In the genomic region with DNA sequence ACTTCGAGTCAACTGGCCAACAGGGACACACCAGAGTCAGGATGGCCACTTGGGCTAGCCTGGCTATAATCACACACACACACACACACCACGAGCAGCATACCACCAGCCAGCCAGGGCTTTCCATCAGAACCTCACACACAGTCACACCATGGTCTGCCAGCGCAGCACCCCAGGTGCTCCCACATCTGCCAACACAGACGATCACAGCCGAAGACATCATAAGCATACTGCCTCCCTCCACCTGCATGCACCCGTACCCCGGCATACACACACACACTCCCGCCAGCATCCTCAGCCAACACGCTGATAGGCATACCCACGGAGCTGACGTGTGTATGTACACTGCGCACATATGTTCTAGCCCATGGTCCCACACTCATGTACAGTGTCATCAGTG, we compare ENCODE assay signal across 26 mouse cellular contexts. TPM values are rescaled to one million over a fixed set of nuclear protein-coding genes. Genes with fewer than 3 reads are reported as not detected.
DNase-seq lines count a peak whose midpoint lies in the region; ATAC-seq lines count a peak whose summit lies in the region.
"Had no signal": no experiment of that assay in that cellular context is flagged by ENCODE, and none has a peak within 500 bp of the region (broad histone marks: within the 10 kb centered on the region; RNA-seq: fewer than 3 reads in every experiment).

No protein-coding gene starts in this region.

- 0 out of 2 replicates have a peak overlapping the region, but pooled peaks have one; percentile 24 for H3K9ac ChIP-seq in heart, embryonic 11.5 days (ENCODE audit: low read depth, low read length)
- peak overlapping the region; percentile 26; the same call in 1 of the 2 replicates for H3K9ac ChIP-seq in hindbrain, embryonic 16.5 days (ENCODE audit: low read depth, low read length)
- no peak overlapping the region for H3K9ac ChIP-seq in hindbrain, embryonic 11.5 days (ENCODE audit: low read depth, low read length)
- H3K9ac ChIP-seq in liver, embryonic 13.5 days = peak overlapping the region; percentile 92
- H3K9ac ChIP-seq: embryonic facial prominence, embryonic 13.5 days; intestine, embryonic 15.5 days; limb, embryonic 15.5 days; stomach, embryonic 15.5 days had no signal

- no peak overlapping the region for H3K4me2 ChIP-seq in heart, embryonic 11.5 days
- H3K4me2 ChIP-seq in hindbrain, embryonic 16.5 days (ENCODE audit: low read length) = no peak overlapping the region
- H3K4me2 ChIP-seq in hindbrain, embryonic 11.5 days (replicated peaks; ENCODE audit: low read depth, low read length) = no peak overlapping the region
- H3K4me2 ChIP-seq in liver, embryonic 13.5 days = no peak overlapping the region
- H3K4me2 ChIP-seq: embryonic facial prominence, embryonic 13.5 days; intestine, embryonic 15.5 days; limb, embryonic 15.5 days; stomach, embryonic 15.5 days had no signal

- H3K9me3 ChIP-seq in heart, embryonic 11.5 days (replicated peaks; ENCODE audit: control insufficient read depth, low read length) = no peaks in the 10 kb centered on the region
- no peaks in the 10 kb centered on the region for H3K9me3 ChIP-seq in hindbrain, embryonic 16.5 days (ENCODE audit: control insufficient read depth, low read length)
- H3K9me3 ChIP-seq in hindbrain, embryonic 11.5 days (ENCODE audit: control insufficient read depth, low read length) = no peaks in the 10 kb centered on the region
- no peaks in the 10 kb centered on the region for H3K9me3 ChIP-seq in liver, embryonic 13.5 days (replicated peaks)
- H3K9me3 ChIP-seq: embryonic facial prominence, embryonic 13.5 days; intestine, embryonic 15.5 days; limb, embryonic 15.5 days; stomach, embryonic 15.5 days had no signal

- peak overlapping the region; percentile 54 for H3K27ac ChIP-seq in heart, embryonic 11.5 days (ENCODE audit: low read depth, low read length)
- no peak overlapping the region for H3K27ac ChIP-seq in hindbrain, embryonic 16.5 days (ENCODE audit: low read depth, low read length)
- no peak overlapping the region for H3K27ac ChIP-seq in hindbrain, embryonic 11.5 days (ENCODE audit: low read depth, low read length)
- H3K27ac ChIP-seq in liver, embryonic 13.5 days = peak overlapping the region; percentile 92
- H3K27ac ChIP-seq: embryonic facial prominence, embryonic 13.5 days; intestine, embryonic 15.5 days; limb, embryonic 15.5 days; stomach, embryonic 15.5 days had no signal

- 85% methylated on average over 12 of the region's 12 CpGs for WGBS in heart, embryonic 11.5 days (ENCODE audit: insufficient replicate concordance)
- WGBS in hindbrain, embryonic 16.5 days = 71% methylated on average over 12 of the region's 12 CpGs
- 87% methylated on average over 12 of the region's 12 CpGs for WGBS in hindbrain, embryonic 11.5 days
- WGBS in liver, embryonic 13.5 days (ENCODE audit: insufficient replicate concordance) = 87% methylated on average over 12 of the region's 12 CpGs

- no peak for DNase-seq in heart, postnatal 4 days
- no peak for DNase-seq in hindbrain, embryonic 11.5 days (ENCODE audit: low spot score)
- DNase-seq in liver, embryonic 13.5 days = no peak
- peak; percentile 77 for DNase-seq in thymus, postnatal 14 days
- DNase-seq in right cerebral cortex, postnatal 25 days = no peak
- DNase-seq: adrenal gland, postnatal 10 days; cerebellum, adult 8-10 months; gastrocnemius, postnatal 14 days; layer of hippocampus, postnatal 36 days; right cerebral cortex, adult 18-20 months had no signal

- H3K36me3 ChIP-seq in heart, embryonic 11.5 days (ENCODE audit: control insufficient read depth, insufficient read depth, low read length) = no peaks in the 10 kb centered on the region
- H3K36me3 ChIP-seq in hindbrain, embryonic 16.5 days (ENCODE audit: control insufficient read depth, insufficient read depth, low read length) = no peaks in the 10 kb centered on the region
- no peaks in the 10 kb centered on the region for H3K36me3 ChIP-seq in hindbrain, embryonic 11.5 days (ENCODE audit: control insufficient read depth, insufficient read depth, low read length)
- no peaks in the 10 kb centered on the region for H3K36me3 ChIP-seq in liver, embryonic 13.5 days
- H3K36me3 ChIP-seq: embryonic facial prominence, embryonic 13.5 days; intestine, embryonic 15.5 days; limb, embryonic 15.5 days; stomach, embryonic 15.5 days had no signal

- no peaks in the 10 kb centered on the region for H3K27me3 ChIP-seq in heart, embryonic 11.5 days (ENCODE audit: control insufficient read depth, insufficient read depth, low read length)
- no peaks in the 10 kb centered on the region for H3K27me3 ChIP-seq in hindbrain, embryonic 16.5 days (replicated peaks; ENCODE audit: control insufficient read depth, insufficient read depth, low read length)
- H3K27me3 ChIP-seq in hindbrain, embryonic 11.5 days (ENCODE audit: control insufficient read depth, insufficient read depth, low read length) = peaks cover 9% of the 10 kb centered on the region; the same call in 1 of the 2 replicates
- H3K27me3 ChIP-seq in liver, embryonic 13.5 days = no peaks in the 10 kb centered on the region
- H3K27me3 ChIP-seq: intestine, embryonic 15.5 days; stomach, embryonic 15.5 days had no signal

- no peak overlapping the region for H3K4me3 ChIP-seq in heart, embryonic 11.5 days (ENCODE audit: low read depth, low read length)
- H3K4me3 ChIP-seq in hindbrain, embryonic 16.5 days (ENCODE audit: low read length) = no peak overlapping the region
- H3K4me3 ChIP-seq in hindbrain, embryonic 11.5 days (ENCODE audit: low read depth, low read length) = no peak overlapping the region
- no peak overlapping the region for H3K4me3 ChIP-seq in liver, embryonic 13.5 days (replicated peaks)
- H3K4me3 ChIP-seq: embryonic facial prominence, embryonic 13.5 days; intestine, embryonic 15.5 days; limb, embryonic 15.5 days; stomach, embryonic 15.5 days had no signal

- no peak for ATAC-seq in heart, embryonic 11.5 days (replicated peaks; ENCODE audit: insufficient number of reproducible peaks, low FRiP score, low TSS enrichment)
- no peak for ATAC-seq in hindbrain, embryonic 16.5 days
- ATAC-seq in hindbrain, embryonic 11.5 days (ENCODE audit: low FRiP score) = no peak
- ATAC-seq in liver, embryonic 13.5 days (ENCODE audit: low read depth) = no peak
- ATAC-seq in frontal cortex, adult (ENCODE audit: low TSS enrichment) = no peak
- ATAC-seq: intestine, embryonic 15.5 days; lung, postnatal 0 days had no signal

- H3K4me1 ChIP-seq in heart, embryonic 11.5 days (ENCODE audit: control insufficient read depth, insufficient read depth, low read length) = peaks cover 76% of the 10 kb centered on the region
- H3K4me1 ChIP-seq in hindbrain, embryonic 16.5 days (ENCODE audit: control insufficient read depth, insufficient read depth, low read depth, low read length) = peaks cover 28% of the 10 kb centered on the region
- peaks cover 22% of the 10 kb centered on the region for H3K4me1 ChIP-seq in hindbrain, embryonic 11.5 days (replicated peaks; ENCODE audit: control insufficient read depth, insufficient read depth, low read length)
- peaks cover 100% of the 10 kb centered on the region for H3K4me1 ChIP-seq in liver, embryonic 13.5 days (replicated peaks)

RNA-seq across cellular contexts. Expression of a gene that starts 6.1 kb away (rescaled TPM):
- polyA plus RNA-seq in heart, embryonic 11.5 days (2014; fragmentation: Nextera tagmentation; extraction: Ambion mirVana) = 16.0 and 16.7 TPM in 2 replicates
- 10 to 100 TPM; 12.0 to 13.5 TPM for total RNA-seq in heart, postnatal 4 days (2021)
- polyA plus RNA-seq in hindbrain, embryonic 16.5 days (2015; fragmentation: Nextera tagmentation; extraction: Ambion mirVana) = 33.7 and 40.7 TPM in 2 replicates
- polyA plus RNA-seq in hindbrain, embryonic 11.5 days (2014; fragmentation: Nextera tagmentation; extraction: Ambion mirVana) = 26.0 and 26.7 TPM in 2 replicates
- polyA plus RNA-seq in liver, embryonic 13.5 days (2015; fragmentation: Nextera tagmentation; extraction: Ambion mirVana) = 5.3 and 5.4 TPM in 2 replicates

RNA-seq across cellular contexts. Expression of a gene that starts 31.1 kb away (rescaled TPM):
- not detected in 2 replicates for polyA plus RNA-seq in heart, embryonic 11.5 days (2014; fragmentation: Nextera tagmentation; extraction: Ambion mirVana)
- not detected for total RNA-seq in heart, postnatal 4 days (2021)
- not detected in 2 replicates for polyA plus RNA-seq in hindbrain, embryonic 16.5 days (2015; fragmentation: Nextera tagmentation; extraction: Ambion mirVana)
- polyA plus RNA-seq in hindbrain, embryonic 11.5 days (2014; fragmentation: Nextera tagmentation; extraction: Ambion mirVana) = not detected in 2 replicates
- not detected in 2 replicates for polyA plus RNA-seq in liver, embryonic 13.5 days (2015; fragmentation: Nextera tagmentation; extraction: Ambion mirVana)
- total RNA-seq: adrenal gland, postnatal 10 days; gastrocnemius, postnatal 14 days; layer of hippocampus, postnatal 36 days; left cerebral cortex, postnatal 25 days; megakaryocyte progenitor cell, adult 5-6 weeks; midbrain, postnatal 0 days had no signal
- polyA plus RNA-seq: cortical plate, adult 2 months; embryonic facial prominence, embryonic 13.5 days; frontal cortex, adult 2 months; intestine, embryonic 15.5 days; kidney, embryonic 16.5 days; limb, embryonic 15.5 days; lung, postnatal 0 days; midbrain, postnatal 0 days; spleen, adult 2 months; stomach, embryonic 15.5 days; urinary bladder, adult 2 months had no signal

Comparison
In these comparisons a context has a peak if more than half of its experiments do, and no peak if none do; other contexts are left out.
1. H3K27ac ChIP-seq: peak in heart, embryonic 11.5 days (single experiment) and liver, embryonic 13.5 days (single experiment); none in hindbrain, embryonic 16.5 days (single experiment) and hindbrain, embryonic 11.5 days (single experiment).